9 mouse cellular contexts compared by ENCODE assay signal in the genomic region with DNA sequence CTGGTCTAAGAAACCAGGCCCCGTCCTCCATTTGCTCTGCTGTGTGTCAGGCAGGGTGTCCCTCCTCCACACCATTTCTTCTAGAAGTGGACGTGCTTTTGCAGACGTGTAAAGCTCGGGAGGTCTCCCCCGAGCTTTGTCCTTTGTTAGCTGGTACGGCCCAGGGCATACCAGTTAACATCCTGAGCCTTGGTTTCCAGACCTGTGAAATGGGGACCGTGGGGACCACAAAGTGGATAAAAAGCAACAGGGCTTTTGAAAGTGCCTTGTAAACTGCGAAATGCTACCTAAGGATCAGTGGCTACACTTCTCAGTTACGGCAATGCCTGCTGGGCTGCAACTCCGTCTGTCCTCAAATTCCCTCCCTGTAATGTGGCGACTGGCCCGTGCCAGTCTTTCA. TPM values are rescaled to one million over a fixed set of nuclear protein-coding genes. Genes with fewer than 3 reads are reported as not detected.
DNase-seq lines count a peak whose midpoint lies in the region; ATAC-seq lines count a peak whose summit lies in the region.
"Had no signal": no experiment of that assay in that cellular context is flagged by ENCODE, and none has a peak within 500 bp of the region (broad histone marks: within the 10 kb centered on the region; RNA-seq: fewer than 3 reads in every experiment).

No protein-coding gene starts in this region.

- peaks cover 73% of the 10 kb centered on the region for H3K27me3 ChIP-seq in kidney, embryonic 16.5 days (ENCODE audit: insufficient read depth, low read length)
- H3K27me3 ChIP-seq in embryonic facial prominence, embryonic 13.5 days, result peaks cover 94% of the 10 kb centered on the region
- peaks cover 88% of the 10 kb centered on the region for H3K27me3 ChIP-seq in intestine, embryonic 14.5 days (replicated peaks; ENCODE audit: control insufficient read depth, insufficient read depth, low read length)
- H3K27me3 ChIP-seq in neural tube, embryonic 12.5 days (replicated peaks), result peaks cover 83% of the 10 kb centered on the region

- H3K9ac ChIP-seq in kidney, embryonic 16.5 days (replicated peaks; ENCODE audit: low read length), result peak overlapping the region; percentile 87
- peak overlapping the region; percentile 96 for H3K9ac ChIP-seq in embryonic facial prominence, embryonic 13.5 days
- peak overlapping the region; percentile 93 for H3K9ac ChIP-seq in intestine, embryonic 14.5 days (ENCODE audit: low read length)
- H3K9ac ChIP-seq in neural tube, embryonic 12.5 days, result peak overlapping the region; percentile 88

- peak overlapping the region; percentile 65 for H3K4me2 ChIP-seq in kidney, embryonic 16.5 days (replicated peaks; ENCODE audit: low read depth, low read length)
- H3K4me2 ChIP-seq in embryonic facial prominence, embryonic 13.5 days, result peak overlapping the region; percentile 67
- peak overlapping the region; percentile 63 for H3K4me2 ChIP-seq in intestine, embryonic 14.5 days (ENCODE audit: low read length)
- H3K4me2 ChIP-seq in neural tube, embryonic 12.5 days (replicated peaks), result peak overlapping the region; percentile 58

- peak overlapping the region; percentile 58 for H3K4me3 ChIP-seq in kidney, embryonic 16.5 days (ENCODE audit: low read length)
- H3K4me3 ChIP-seq in embryonic facial prominence, embryonic 13.5 days, result peak overlapping the region; percentile 63
- peak overlapping the region; percentile 59 for H3K4me3 ChIP-seq in intestine, embryonic 14.5 days (ENCODE audit: low read depth, low read length)
- peak overlapping the region; percentile 66 for H3K4me3 ChIP-seq in neural tube, embryonic 12.5 days

- DNase-seq in kidney, adult 9 months, result no peak
- peak; percentile 69 for DNase-seq in intestine, embryonic 14.5 days (ENCODE audit: low spot score)
- no peak for DNase-seq in layer of hippocampus, adult 18-20 months (ENCODE audit: low spot score in 2 of 2)
- DNase-seq in thymus, postnatal 0 days (ENCODE audit: low spot score), result no peak

- H3K36me3 ChIP-seq in kidney, embryonic 16.5 days (ENCODE audit: insufficient read depth, low read length), result no peaks in the 10 kb centered on the region
- H3K36me3 ChIP-seq in embryonic facial prominence, embryonic 13.5 days, result peaks cover 9% of the 10 kb centered on the region; the same call in 1 of the 2 replicates
- 0 out of 2 replicates have a peak, but pooled peaks cover 9% of the 10 kb centered on the region for H3K36me3 ChIP-seq in intestine, embryonic 14.5 days (ENCODE audit: control insufficient read depth, insufficient read depth, low read length)
- H3K36me3 ChIP-seq in neural tube, embryonic 12.5 days, result no peaks in the 10 kb centered on the region

- no peaks in the 10 kb centered on the region; the same call in 1 of the 2 replicates for H3K9me3 ChIP-seq in kidney, embryonic 16.5 days (ENCODE audit: low read length)
- H3K9me3 ChIP-seq in embryonic facial prominence, embryonic 13.5 days, result no peaks in the 10 kb centered on the region
- H3K9me3 ChIP-seq in intestine, embryonic 14.5 days (ENCODE audit: control insufficient read depth, low read length), result no peaks in the 10 kb centered on the region
- H3K9me3 ChIP-seq in neural tube, embryonic 12.5 days, result no peaks in the 10 kb centered on the region

- no peak for ATAC-seq in kidney, embryonic 16.5 days (ENCODE audit: low FRiP score, low TSS enrichment)
- ATAC-seq in embryonic facial prominence, embryonic 13.5 days (ENCODE audit: insufficient number of reproducible peaks, insufficient read depth, low FRiP score, low TSS enrichment, low read depth), result no peak
- ATAC-seq in intestine, embryonic 14.5 days (replicated peaks; ENCODE audit: low FRiP score, low TSS enrichment, low read depth), result no peak
- no peak for ATAC-seq in neural tube, embryonic 12.5 days (ENCODE audit: low FRiP score, low read depth)
- no peak for ATAC-seq in CD4-positive, CD25-positive, alpha-beta regulatory T cell, adult 4 months
- ATAC-seq: Patski had no signal

- peak overlapping the region; percentile 86 for H3K27ac ChIP-seq in kidney, embryonic 16.5 days (ENCODE audit: low read length)
- H3K27ac ChIP-seq in embryonic facial prominence, embryonic 13.5 days, result peak overlapping the region; percentile 94
- peak overlapping the region; percentile 89 for H3K27ac ChIP-seq in intestine, embryonic 14.5 days (ENCODE audit: low read depth)
- H3K27ac ChIP-seq in neural tube, embryonic 12.5 days, result no peak overlapping the region

- peaks cover 9% of the 10 kb centered on the region for H3K4me1 ChIP-seq in kidney, embryonic 16.5 days (ENCODE audit: insufficient read depth, low read length)
- peaks cover 11% of the 10 kb centered on the region; the same call in 1 of the 2 replicates for H3K4me1 ChIP-seq in embryonic facial prominence, embryonic 13.5 days
- no peaks in the 10 kb centered on the region for H3K4me1 ChIP-seq in intestine, embryonic 14.5 days (replicated peaks; ENCODE audit: control insufficient read depth, insufficient read depth, low read length)
- peaks cover 11% of the 10 kb centered on the region; the same call in 1 of the 2 replicates for H3K4me1 ChIP-seq in neural tube, embryonic 12.5 days

- 3% methylated on average over 12 of the region's 12 CpGs for WGBS in kidney, embryonic 16.5 days
- 6% methylated on average over 12 of the region's 12 CpGs for WGBS in embryonic facial prominence, embryonic 13.5 days
- WGBS in intestine, embryonic 14.5 days, result 8% methylated on average over 12 of the region's 12 CpGs
- 3% methylated on average over 12 of the region's 12 CpGs for WGBS in neural tube, embryonic 12.5 days

RNA-seq across cellular contexts. Expression of a gene that starts 3.2 kb away (rescaled TPM):
- 374 and 409 TPM in 2 replicates for polyA plus RNA-seq in kidney, embryonic 16.5 days (2015; fragmentation: Nextera tagmentation; extraction: Ambion mirVana)
- 444 and 498 TPM in 2 replicates for polyA plus RNA-seq in embryonic facial prominence, embryonic 13.5 days (2015; fragmentation: Nextera tagmentation; extraction: Ambion mirVana)
- 232 and 233 TPM in 2 replicates for polyA plus RNA-seq in intestine, embryonic 14.5 days (2014; fragmentation: Nextera tagmentation; extraction: Ambion mirVana)
- polyA plus RNA-seq in neural tube, embryonic 12.5 days (2016; fragmentation: Nextera tagmentation; extraction: Ambion mirVana), result 320 and 336 TPM in 2 replicates
- total RNA-seq in layer of hippocampus, adult 18-20 months (2021), result 10 to 100 TPM; 27.5 to 30.9 TPM
- under 1 TPM in 1 of 2 experiments, not detected in 1; 0.20 TPM for polyA plus RNA-seq in CD4-positive, CD25-positive, alpha-beta regulatory T cell, adult 4 months (2017; shearing (Covaris generic))
- polyA plus RNA-seq in thymus, postnatal 0 days (2015; fragmentation: Nextera tagmentation; extraction: Ambion mirVana), result 14.5 and 17.5 TPM in 2 replicates

Comparison
In these comparisons a context has a peak if more than half of its experiments do, and no peak if none do; other contexts are left out.
1. RNA of a gene that starts 3.2 kb away (polyA plus RNA-seq): 444 to 498 TPM in embryonic facial prominence, embryonic 13.5 days, 374 to 409 TPM in kidney, embryonic 16.5 days, 320 to 336 TPM in neural tube, embryonic 12.5 days and 232 to 233 TPM in intestine, embryonic 14.5 days; 14.5 to 17.5 TPM in thymus, postnatal 0 days and 0.20 TPM in CD4-positive, CD25-positive, alpha-beta regulatory T cell, adult 4 months; every median in the first group is over 10 times any median in the second.
2. Peak in every context shown above with its lines, with median percentiles within 50 percentile points of each other: H3K4me2 ChIP-seq, H3K4me3 ChIP-seq and H3K9ac ChIP-seq.